Mouse (Mus musculus) embryo, embryonic 10 days (tissue): ENCODE measurements at regions not wholly inside any gene's neighbourhood (a gene's known extent, or its start where the extent isn't known, plus 50 kb on each side); places are given as distances from the start of the nearest gene placed in this dataset.

Source experiments
- DNase-seq: peaks from one replicate; pipeline ENCODE4 v3.0.0-alpha.2; 2015; ENCODE audit warnings: low spot score

DNA sequence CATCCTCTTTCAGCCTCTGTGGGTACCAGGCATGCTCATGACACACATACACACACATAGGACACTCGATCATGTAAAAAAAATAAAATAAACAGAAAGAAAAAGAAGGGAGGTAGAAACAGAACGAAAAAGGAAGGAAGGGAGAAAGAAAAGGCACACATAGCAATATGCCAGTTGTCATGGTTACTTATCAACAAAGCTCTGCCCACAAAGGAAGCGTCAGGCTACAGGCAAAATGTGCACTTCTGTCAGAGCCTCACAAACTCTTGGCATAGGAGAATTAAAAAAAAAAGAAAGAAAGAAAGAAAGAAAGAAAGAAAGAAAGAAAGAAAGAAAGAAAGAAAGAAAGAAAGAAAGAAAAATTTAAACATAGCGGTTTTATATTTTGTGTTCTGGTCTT is 56.9 kb upstream of the Sox2 start:
- no peak for DNase-seq

DNA sequence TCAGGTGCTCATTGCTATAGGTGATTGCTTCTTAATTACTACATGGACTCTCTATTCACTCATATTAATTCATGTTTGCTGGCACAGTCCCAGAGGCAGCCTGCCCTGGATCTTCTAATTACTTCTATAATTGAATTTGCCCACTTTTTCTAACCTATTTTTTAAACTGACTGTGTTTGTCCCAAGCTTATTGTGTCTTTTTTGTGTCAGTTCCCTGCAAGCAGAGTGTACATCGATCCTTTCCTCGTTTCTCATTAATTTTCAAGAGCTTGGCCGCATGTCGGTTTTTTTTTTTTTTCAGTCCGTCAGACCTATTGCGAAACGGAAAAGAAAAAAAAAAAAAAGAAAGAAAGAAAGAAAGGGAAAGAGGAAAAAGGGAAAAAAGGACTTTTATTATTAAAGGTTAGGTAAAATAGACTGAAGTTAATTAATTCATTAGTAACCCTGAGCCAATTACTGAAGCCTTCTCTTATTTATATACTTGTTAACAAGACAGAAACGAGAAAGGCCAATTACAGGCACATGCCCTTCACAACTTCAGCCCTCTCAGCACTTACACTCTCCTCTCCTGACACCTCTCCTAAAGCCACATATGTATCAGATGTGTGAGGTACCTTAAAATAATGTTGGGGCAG is 72.2 kb upstream of the Sox2 start:
- DNase-seq = no peak

DNA sequence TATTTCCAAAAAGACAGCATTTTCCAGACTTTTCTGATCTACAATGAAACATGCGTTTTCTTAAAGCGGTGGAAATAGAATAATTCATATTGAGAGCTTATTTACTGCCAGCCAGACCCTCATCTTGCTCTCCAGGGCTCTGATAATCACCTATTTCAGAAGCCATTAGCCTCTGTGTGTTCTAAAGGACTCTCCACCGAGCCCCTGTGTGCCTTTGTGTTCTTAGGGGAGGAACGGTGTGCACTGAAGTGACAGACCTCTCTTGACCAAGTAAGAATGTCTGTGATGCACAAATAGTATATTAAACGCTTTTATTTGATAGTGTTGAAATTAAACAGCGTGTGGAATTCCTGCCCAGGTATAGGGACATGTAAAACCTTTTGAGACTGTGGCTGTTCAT is 73.1 kb upstream of the Sox2 start:
- DNase-seq = no peak

DNA sequence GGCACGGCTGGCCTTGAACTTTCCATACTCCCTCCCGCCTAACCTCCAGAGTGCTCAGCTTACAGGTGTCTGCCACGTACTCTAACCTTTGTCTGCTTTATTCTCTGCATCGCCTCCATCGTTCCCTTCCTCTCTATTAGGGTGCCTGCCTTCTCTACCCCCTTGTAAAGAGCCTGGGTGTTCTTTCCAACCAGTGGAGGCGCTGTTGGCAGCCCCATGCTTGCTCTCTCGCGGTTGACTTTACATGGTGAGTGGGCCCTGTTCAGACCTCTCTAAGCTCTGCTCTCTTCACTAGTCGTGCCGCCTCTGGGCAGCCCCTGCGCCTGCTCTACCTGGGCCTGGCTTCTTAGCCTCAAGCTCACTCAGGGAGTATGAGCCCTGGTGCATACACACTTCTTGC is 74.0 kb upstream of the Sox2 start:
- DNase-seq = peak; percentile 28

DNA sequence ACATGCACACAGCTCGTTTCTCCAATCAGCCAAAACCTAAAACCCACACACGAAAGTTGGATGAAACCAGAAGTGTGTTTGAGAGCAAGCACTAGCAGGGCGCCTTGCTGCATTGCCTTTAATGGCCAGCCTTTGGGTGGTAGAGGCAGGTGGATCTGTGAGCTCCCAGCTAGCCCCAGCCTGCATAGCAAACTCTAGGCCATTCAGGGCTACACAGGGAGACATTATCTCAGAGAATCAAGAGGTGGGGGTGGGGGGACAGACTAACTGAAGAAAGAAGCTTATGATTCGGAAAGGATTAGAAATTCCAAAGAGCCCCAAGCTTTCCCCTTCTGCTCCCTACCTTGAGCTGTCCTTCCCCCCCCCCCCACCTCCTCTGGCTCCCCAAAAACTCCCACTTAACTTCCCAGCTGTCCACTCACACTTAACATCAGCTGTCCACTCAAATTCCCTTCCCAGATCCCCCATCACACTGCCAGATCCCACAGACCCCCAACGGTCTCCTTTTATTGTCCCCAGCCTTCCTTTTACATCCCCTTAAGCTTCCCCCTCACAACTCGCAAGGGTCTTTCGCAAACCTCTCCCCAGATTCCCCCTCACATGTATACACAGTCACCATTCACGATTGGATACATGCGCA is 75.4 kb upstream of the Sox2 start:
- DNase-seq = no peak

DNA sequence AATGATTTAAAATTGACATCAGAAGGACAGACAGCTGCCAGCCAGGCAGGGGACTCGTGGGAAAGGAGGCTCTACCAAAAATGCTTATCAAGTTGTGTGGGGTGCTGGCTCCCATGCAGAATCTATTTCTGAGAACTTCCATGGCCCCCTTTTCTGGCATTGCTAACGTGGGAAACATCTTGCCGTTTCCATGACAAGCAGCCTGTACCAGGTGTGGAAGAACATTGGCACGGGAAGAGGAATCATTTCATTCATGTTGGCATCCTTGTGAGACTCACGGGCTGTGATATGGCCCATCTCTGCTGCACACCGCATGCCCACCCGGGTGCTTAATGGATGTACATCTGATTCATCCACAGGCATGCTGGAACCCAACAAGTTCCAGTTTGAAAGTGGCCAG is 76.9 kb upstream of the Sox2 start:
- DNase-seq = no peak

DNA sequence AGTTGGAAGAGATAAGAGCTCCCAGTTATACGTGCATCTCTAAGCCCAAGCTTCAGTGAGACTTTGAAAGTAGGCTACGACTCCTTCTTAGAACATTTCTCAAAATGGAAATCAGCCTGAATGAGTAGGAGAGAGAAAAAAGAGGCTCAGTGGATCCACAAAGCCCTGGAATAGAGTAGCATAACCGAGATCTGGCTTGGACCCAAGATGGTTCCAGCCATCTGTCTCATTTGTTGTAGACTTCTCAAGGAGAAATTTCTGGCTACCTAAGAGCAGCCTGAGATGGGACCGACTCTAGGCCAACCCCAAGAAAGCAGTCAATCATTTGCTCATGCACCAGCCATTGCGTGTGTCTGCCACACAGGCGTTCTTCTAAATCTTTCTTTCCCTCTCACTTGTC is 78.1 kb upstream of the Sox2 start:
- no peak for DNase-seq

DNA sequence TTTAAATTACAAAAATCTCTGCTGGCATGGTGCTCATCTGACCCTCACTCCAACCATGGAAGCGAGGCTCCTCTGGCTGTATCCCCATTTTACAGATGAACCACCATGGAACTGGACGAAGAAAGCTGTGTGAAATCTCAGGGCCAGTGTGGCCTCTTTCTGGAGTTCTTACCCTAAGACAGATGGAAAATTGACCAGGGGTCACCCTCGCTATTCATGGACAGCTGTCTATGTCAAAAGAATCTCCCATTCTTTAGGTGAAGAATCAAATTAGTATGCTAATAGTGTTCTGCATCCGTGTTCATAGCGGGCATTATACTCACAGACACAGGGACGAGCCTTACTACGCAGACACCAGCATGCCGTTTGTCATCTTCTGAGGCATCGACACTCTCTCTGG is 78.6 kb upstream of the Sox2 start:
- DNase-seq = no peak

DNA sequence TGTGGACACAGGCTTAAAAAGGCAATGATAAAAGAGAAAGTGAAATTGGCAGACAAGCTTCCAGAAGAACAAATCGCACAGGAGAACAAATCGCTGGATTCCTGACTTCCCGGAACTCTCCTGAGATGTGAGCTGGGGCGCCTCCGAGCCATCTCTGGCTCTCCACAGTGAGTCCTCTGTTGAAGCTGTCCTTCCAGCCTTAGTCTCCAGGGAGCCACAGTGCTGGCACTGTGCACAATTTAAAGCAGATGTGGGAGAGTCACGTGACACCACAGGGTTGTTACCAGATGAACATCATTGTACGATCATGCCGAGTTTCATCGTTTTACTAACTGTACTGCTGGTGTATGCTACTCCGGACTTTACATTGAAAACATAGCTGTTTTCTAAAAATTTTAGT is 80.2 kb upstream of the Sox2 start:
- DNase-seq = peak; percentile 69

DNA sequence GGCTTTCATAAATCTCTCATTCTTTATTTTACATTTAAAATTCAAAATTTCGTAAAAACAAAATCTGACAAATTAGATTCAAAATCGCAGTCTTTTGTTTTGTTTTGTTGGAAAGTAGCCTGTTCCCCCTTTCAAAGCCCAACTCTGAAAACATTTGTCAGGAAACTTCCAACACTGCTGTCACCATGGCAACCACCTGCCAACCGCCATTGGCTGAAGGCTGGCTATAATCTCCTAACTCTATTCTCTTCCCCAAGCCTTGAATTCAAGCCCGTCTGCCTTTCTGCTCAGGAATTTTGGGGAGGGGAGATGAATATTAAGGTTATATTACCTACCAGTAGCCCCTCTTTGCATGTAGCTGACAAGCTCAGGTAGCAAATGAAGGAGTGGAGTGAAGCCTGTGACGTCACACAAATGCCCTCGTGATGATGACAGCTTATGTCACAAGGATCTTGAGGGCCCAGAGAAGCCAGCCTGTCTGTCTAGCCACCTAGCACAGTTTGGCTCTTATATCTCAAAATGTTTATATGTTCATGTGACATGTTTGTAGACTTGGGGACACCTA is 82.0 kb upstream of the Sox2 start:
- DNase-seq = peak; percentile 77

DNA sequence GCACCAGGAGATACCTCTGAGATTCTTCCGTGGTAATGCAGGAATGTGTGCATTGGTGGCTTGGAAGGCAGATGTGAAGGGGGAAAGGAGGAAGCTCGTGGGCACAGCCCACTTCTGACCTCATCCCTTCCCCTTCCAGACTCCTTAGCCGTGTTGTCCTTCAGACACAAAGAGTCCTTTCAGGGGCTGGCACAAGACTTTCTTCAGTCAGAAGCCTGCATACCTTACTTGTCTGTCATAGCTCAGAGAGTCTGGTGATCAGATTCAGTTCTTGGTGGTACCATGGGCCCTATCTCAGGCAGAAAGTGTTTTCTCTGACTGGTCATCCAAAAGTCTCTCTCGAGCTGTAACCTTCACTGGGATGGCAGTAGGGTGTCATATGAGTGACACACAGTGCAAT is 84.8 kb upstream of the Sox2 start:
- no peak for DNase-seq

DNA sequence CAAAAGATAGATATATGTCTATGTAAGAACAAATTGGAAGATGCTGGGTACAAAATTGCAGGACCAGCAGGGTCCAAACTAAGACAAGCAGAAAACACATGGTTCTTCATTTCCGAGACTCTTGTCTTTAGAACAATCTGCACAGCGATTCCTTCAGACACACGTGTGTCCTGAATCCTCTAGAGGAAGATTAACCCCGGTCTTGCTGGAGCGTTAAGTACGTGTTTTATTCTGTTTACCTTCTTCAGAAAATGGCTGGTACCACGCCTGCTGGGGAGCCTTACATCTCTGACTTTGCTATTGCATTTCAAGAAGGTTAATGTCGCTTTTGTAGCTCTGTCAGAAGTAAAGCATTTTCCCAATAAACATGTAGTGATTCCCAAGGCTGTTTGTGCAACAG is 87.3 kb upstream of the Sox2 start:
- DNase-seq = no peak

DNA sequence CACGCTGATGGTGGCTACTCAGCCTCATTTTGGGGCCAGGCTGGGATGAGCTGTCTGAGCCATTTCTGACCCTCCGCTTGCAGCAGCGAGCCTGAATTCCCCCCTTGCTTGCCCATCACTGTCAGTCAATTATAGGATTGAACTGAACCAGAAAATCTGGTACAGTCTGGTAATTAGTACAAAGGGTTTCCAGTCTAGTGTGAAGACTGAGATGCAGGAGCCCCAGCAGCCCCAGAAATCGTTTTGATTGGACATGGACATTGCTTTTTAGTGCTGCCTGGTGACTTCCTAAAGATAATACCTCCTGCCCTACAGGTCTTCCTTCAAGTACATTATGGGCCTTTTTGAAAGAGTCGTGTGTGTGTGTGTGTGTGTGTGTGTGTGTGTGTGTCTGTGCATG is 88.5 kb upstream of the Sox2 start:
- peak; percentile 60 for DNase-seq

DNA sequence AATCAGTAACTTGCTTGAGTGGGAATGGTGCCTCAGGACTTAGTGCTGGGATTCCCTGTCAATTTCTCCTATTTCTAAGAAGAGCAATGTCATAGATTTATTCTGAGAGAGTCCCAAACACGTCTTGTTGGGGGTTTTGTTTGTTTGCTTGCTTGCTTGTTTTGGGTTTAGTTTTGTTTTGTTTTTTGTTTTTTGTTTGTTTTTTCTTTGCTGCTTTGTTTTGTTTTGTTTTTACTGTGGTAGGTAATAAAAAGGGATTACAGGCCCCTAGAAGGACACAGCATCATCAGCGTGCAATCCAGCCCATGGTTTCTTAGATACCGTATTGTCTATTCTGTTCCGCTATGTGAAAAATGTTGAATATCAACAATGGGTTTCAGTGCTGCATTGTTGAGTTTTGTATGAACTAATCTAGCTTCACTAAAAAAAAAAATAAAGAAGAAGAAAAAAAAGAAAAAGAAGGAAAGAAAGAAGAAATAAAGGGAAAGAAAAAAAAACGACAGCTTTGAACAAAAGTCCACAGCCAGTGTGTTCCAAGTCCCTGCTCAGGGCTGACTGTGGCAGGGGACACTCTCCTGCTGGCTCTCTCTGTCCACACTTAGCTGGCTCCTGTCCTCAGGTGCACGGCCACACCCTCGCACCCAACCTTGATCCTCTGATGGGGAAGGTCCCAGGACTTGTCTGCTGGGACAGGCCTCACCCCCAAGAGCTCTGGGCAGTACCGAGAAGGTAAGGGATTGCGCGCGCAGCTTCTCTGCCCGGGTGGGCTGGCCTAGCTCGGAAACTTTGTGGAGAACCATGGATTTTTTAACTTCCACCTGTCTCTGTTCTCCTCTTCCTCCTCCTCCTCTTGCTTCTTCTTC is 90.1 kb upstream of the Sox2 start:
- DNase-seq = peak; percentile 58

DNA sequence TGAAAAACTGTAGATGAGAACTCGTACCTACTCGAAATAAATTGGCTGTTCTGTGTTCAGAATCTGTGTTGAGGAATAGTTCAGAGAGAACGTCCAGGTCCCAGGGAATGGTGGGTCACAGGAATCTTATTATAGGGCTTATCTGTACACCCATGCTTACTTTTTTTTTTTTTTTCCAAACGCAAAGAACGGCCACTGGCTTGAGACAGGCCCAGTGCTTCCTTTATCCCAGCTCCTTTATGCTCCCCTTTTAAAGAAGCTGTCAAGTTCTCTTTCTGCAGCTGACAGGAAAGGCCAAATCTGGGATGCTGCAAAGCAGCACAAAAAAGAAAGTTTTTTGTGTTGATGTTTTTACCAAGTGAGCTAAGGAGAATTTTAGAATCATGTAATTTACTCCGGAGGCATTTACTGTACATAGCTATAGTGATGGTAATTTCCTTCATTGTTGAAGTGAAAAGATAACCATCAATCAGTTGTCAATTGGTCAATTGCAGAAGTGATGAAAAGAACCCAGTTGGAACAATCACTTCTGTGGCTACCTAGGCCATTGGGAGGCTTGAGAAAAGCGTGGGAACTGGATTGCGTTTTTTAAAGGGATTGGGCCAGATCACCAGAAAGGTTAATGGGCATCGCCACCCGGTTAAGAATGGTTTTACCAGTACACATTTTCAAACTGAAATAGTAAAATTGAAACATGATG is 91.2 kb upstream of the Sox2 start:
- DNase-seq = peak; percentile 74

DNA sequence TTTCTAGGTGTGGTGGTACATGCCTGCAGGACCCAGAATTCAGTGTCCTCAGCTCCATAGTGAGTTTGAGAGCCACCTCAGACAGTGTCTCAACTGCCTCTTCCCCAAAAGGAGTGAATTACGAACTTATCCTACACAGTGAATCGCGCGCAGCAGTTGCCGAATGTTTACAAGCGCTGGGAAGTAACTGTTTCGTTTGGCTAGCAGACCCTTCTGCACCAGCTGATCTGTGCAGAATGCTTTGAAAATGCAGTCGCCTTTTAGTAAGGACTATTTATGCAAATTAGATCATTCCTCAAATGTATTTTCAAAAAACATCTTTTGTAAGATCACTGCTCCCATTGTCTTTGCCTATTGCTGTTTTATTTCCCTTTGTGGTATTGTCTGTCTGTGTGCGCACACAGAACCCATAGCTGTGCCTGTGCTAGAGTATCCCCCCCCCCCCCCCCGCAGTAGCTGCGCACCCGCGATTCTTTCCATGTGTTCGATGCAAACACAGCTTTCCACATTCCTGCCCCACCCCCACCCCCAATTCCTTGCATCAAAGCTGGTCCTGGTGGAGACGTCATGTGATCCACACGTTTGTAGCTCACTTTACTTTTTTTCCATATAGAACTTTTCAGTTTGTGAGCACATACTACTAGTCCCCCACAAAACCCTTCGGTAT is 97.5 kb upstream of the Sox2 start:
- DNase-seq = no peak

DNA sequence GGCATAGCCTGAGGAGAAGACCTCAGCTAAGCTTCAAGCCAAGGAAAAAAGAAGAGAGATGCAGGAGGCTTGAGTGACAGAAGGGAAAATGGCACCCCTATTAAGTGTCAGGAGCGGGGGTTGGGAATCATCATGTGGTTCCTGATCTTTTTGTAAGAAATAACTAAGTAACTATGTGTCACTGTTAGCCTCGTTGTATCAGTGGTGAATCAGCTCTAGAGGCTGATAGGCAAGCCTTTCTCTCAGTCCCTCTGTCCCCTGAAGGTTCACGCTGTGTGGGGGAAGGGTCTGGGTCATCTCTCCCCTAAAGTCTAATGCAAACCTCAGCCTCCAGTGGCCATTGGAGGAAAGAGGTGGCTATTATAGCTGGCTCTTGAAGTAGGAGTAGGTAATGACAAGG is 99.1 kb upstream of the Sox2 start:
- no peak for DNase-seq

DNA sequence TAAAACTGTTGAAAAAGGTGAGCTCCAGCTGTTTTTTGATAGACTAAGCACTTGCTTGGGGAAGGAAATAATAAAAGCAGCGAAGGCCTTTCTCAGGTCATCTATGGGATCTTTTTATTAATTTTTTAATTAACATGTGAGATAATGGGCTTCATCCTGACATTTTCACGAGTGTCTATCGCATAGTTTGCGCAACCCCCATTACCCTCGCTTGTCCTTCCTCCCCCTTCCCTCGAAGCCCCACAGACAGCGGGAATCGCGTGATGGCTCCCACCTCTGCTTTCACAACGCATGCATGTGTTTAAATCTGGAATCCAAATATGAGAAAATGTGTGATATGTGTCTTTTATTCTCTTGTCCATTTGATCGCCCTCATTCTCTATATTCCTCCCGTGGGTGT is 100.0 kb upstream of the Sox2 start:
- no peak for DNase-seq

DNA sequence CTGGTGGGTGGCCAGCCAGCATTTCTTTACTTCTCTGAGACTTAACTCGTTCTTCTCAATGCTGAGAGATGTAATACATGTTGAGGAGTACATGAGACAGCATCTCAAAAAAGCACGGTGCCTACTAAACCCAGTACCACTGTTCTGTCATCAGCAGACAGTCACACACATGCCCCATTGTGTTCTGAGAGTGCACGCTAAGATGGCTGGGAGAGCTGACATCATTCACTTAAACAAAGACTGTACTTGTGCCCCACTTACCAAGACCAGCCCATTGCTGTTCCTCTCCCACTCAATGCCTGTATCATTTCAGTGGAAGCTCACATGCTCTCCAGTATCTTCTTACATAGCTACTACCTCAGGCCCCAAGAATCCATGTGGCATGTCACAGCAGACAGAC is 117.8 kb upstream of the Sox2 start:
- no peak for DNase-seq

DNA sequence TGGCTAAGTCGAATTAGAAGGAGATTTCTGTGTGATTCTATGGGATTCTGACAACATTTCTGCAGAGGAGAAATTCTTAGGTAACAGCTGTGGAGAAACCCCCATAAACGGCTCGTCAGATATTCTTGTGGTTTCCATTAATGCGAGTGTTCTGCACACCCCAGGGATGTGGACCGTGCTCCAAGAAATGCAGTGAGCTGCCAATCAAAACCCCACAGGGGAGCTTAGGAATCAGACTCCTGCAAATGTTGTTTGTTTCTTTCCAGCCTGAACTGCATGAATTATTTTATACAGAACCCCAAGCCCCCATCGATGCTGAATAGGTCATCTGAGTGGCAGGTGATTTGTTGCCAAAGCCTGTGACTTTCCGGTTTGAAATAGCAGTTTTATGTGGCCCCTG is 118.4 kb upstream of the Sox2 start:
- DNase-seq = no peak

DNA sequence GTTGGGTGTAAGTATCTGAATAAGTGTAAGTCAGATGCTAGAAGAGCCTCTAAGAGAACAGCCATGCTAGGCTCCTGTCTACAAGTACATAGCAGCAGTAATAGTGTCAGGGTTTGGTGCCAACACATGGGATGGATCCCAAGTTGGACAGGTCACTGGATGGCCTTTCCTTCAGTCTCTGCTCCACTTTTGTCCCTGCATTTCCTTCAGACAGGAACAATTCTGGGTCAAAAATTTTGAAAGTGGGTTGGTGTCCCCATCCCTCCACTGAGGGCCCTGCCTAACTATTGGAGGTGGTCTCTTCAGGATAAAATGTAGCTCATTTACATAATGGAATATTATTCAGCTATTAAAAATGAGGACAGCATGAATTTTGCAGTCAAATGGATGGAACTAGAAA is 122.7 kb upstream of the Sox2 start:
- no peak for DNase-seq

DNA sequence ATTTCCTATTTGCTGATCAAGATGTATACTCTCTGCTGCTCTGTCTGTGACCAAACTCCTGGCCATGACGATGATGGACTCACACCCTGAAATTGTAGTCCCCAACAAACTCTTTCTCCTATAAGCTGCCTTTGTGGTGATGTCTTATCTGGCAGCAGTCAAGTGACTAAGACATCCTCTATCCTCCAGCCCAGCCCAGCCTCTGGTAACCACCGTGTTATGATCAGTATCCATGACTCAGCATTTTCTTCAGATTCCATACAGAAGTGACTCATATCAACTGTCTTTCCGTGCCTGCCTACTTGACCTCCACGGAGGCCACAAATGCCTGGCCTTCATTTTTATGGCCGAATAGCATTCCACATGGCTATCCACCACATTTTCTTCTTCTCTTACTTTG is 124.5 kb upstream of the Sox2 start:
- no peak for DNase-seq
